Mouse (Mus musculus) hematopoietic multipotent progenitor cell, adult 10-12 weeks (in vitro differentiated cells): ENCODE results near the gene Nexmif. TPM values are rescaled to one million over a fixed set of nuclear protein-coding genes. Genes with fewer than 3 reads are reported as not detected.

Source experiments
- polyA plus RNA-seq: library from polyadenylated mRNA; stranded (reverse); fragments of >175 nt; gene quantifications from 2 replicates; pipeline ENCODE4 v1.2.3, GENCODE M21; 2012; ENCODE audit warnings: low replicate concordance

The Nexmif gene
- polyA plus RNA-seq = not detected in 2 replicates

DNA sequence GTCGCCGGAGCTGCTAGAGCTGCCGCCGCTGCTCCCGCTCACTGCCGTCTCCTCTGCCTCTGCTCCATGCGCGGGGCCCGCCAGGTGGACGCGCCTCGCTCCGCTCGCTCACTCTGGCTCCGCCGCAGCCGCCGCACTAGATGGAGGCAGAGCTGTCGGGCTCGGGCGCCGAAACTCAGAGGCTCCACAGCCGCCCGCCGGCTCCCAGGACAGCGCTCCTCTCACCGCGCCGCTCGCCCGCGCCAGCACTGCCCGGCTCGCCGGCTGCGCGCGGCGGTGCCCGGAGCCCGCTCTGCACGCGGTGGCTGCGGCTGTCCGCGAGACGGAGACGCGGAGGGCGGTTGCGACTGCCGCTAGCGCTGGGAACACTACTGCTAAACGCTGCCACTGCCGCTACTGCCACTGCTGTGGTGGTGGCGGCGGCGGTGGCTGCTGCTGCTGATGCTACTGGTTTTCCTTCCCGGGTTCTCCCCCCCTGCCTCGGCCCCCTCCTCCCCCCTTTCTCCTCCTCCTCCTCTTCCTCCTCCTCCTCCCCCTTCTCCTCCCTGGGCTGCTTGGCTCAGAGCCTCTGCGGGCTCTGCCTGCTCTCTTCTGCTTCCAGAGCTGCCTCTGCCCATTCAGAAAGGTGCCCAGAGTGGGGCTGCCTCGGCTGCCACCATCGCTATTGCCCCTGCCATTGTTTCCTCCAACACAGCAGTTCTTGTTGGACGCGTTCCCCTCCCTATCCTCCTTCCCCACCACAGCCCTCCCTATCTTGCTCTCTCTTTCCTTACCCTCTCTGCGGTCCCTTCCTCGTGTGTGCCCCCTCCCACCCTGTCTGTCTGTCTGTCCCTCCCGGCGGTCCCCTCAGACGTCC lies at the start of gene Nexmif:
Nexmif (minus strand) TSS at position 450 of the 856 bp plus-strand sequence.

Other genes with a start within 250 kb of the Nexmif start
- gene Rlim, start 219.9 kb downstream of the Nexmif start, polyA plus RNA-seq = 1.0 and 3.6 TPM in 2 replicates
- gene Abcb7, start 212.7 kb upstream of the Nexmif start, polyA plus RNA-seq = 1.1 and 37.7 TPM in 2 replicates